Mouse (Mus musculus) cerebellum, adult 2 months (tissue): ENCODE results near the gene Ndufb6.

Experiments
- CTCF ChIP-seq: fragments of 200-500 bp; IDR thresholded peaks from 2 replicates; pipeline ENCODE4 v1.5.1; 2011; ENCODE audit warnings: low read depth, mild to moderate bottlenecking, control low read depth, low read length, moderate library complexity, borderline replicate concordance; ENCODE audit not compliant: insufficient read depth
- POLR2A ChIP-seq: fragments of 200-500 bp; IDR thresholded peaks from 2 replicates; pipeline ENCODE4 v1.6.1; 2011; ENCODE audit warnings: low read length, control low read depth, borderline replicate concordance; ENCODE audit not compliant: insufficient read depth

GRCm38 (mm10) chr4:40309682-40310081 lies 30.5 kb upstream of the Ndufb6 start:
- TF ChIP-seq POLR2A, result no peak
- TF ChIP-seq CTCF, result no peak
